Mouse (Mus musculus) liver, embryonic 14.5 days (tissue): ENCODE measurements around the gene Ogfod1.

Source experiments
- CTCF ChIP-seq: IDR thresholded peaks from 2 replicates; pipeline ENCODE4 v1.5.1; 2016; ENCODE audit warnings: antibody characterized with exemption, low read depth, control low read depth
- EP300 ChIP-seq: IDR thresholded peaks from 2 replicates; pipeline ENCODE4 v1.6.1; 2016; ENCODE audit warnings: antibody characterized with exemption, low read depth

DNA sequence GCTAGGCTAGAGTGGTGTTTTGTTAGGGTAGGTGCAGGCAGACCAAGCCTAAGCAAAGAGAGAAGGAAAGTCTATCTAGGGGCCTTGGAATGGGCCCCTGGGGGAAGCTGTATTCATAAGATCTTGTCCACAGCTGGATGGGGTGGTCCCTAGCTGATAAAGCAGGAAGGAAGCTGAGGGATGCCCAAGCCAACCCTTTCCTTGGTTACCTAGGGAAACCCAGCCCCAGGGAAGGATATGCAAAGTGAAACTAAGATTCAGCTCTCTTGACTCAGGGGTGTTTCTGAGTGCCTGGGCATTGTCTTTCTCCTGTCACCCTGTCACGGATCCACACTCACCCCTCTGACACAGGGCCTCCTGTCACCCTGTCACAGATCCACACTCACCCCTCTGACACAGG lies 76.4 kb downstream of the Ogfod1 start:
- TF ChIP-seq CTCF = no peak
- TF ChIP-seq EP300 = no peak
